Mouse (Mus musculus) thymus, postnatal 25 days (tissue): ENCODE measurements at regions not wholly inside any gene's neighbourhood (a gene's known extent, or its start where the extent isn't known, plus 50 kb on each side); places are given as distances from the start of the nearest gene placed in this dataset.
A peak's percentile ranks its signal among the peaks of the same experiment; 100 is the strongest.

Experiments
- DNase-seq: peaks from one replicate; pipeline ENCODE4 v3.0.0; 2022

DNA sequence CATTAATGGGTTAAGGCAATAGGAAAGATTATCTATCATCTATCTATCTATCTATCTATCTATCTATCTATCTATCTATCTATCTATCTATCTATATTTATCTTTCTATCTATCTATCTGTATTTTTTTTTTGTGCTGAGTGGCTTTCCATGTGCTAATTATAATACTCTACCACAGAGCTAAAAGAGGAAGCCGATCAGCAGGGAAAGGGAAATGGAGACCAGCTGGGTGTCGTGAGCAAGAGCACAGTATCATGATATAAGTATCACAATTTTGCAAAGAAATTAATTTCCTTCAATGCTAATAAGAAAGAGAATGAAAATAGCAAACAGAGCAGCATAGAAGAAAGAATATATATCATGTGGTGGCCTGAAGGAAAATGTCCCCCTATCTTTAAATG, 69.6 kb downstream of the Cldn1 start:
- DNase-seq = no peak

DNA sequence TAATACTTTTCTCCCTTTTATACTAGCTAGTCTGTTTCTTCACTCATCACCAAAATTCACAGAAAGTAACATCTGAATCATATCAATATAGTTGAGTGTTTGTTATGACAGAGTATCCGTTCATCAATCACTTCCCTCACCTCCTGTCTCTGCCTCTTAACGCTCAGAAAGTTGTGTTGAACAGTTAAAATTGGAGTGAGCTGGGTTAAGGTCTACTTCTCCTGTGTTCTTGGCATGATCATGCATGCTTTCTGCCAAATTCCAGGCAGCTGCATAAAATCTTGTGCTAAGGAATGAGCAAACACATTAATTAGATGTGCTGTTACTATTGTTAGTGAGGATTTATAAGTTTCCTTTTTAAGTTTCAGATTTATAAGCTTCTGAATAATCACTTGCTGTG, 79.9 kb downstream of the Cldn1 start:
- DNase-seq = no peak

DNA sequence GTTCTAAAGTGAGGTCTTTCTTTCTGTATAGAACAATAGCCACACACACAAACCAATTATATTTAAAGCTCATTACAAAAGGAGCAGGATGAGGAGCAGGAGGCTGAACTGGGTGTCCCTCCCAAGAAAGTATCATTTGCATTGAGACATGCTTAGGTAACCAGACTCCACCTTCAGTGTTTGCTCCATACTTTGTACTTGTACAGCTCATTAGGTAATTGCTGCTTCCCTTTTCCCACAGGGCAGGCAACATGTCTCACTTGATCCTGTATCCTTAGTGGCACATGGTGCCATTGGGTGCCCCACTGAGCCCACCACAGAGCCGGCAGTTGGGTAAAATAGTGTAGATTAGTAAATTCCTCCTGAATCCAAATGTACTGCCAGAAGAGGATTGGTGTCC, 86.0 kb downstream of the Cldn1 start:
- no peak for DNase-seq

DNA sequence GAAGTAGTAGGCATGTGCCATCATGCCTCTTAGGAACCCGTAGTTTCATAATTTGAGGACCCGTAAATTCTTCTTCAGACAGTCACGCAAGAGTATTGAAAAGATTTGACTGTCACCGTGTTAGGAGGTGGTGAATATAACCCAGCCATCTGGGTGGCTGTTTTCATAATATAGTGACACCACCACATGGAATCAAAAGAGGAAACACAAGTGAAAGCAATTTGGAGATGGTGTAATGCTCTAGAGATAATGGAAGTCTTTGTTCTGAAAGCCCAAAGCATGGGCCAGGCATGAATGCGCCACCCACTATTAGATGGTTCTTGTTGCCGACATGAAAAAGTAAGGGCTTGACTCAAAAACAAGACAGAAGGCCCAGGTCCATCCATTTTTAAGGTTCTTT, 86.9 kb downstream of the Cldn1 start:
- DNase-seq = no peak

DNA sequence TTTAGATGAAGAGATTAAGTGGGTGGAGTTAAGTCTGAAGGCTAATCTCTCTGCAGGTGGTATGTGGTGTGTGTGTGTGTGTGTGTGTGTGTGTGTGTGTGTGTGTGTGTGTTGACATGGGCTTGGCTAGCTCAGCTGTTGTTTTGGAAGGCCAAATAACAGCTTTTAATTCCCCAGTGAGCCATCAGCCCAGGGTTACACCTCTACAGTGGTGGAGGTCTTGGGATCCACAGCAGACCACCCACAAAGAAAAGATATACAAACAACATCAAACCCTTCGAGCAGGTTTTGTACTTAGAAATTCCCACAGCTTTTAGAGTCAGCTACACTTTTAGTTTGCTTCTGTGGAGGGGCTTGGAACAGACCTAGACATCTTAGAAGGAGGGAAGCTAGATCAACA, 89.2 kb downstream of the Cldn1 start:
- no peak for DNase-seq

DNA sequence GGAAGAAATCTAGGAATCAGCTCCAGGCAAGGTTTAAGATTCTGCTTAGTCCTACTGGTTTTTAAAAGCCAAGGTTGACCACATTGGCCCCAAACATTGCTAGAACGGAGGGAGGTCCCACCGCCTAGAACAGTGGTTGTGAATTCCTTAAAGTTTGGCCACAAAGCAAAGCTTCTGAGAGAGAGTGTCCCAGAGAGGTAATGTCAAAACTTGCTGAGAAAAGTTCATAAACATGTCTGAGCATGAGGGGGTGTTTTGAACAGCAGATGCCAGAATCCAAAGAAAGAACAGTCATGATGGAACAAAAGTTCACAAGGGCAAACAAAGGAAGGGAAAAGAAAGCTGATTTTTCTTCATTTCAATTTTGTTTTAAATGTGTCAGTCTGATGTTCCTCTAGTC, 90.1 kb downstream of the Cldn1 start:
- no peak for DNase-seq

DNA sequence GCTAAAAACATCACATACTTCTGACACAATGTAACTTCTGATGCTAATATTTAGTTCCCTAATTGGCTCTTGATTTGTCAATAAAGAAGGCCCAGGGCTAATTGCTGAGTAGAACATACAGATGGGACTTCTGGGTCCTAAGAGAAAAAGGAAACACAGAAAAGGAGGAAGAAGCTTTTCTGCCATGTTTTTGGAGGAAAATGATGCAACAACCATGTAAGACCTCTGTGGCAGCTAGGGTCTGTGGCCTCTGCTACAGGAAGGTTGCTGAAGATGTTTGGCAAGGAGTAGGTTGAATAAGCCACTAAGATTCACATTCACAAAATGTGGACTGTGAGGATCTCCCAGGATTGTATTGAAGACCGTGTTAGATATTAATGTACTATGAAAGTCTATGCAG, 94.9 kb downstream of the Cldn1 start:
- DNase-seq = no peak

DNA sequence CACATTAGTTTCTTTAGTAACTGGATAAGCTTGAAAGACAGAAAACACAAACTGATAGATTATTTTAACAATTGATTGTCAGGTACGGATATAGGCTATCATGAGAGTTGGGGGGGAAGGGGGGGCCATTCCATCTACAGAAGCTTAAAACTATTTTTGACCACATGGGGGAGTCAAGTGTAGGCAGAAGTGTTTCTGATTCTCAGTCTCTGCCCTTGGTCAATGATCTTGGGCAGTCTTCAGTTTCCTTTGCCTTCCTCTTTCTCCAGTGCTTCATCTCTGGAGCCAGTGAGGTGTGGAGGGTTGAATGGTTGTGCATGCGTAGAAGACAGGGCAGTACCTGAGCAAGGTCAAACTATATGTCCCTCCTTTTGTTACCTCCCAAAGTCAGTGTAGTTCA, 118.8 kb downstream of the Cldn1 start:
- DNase-seq = no peak

DNA sequence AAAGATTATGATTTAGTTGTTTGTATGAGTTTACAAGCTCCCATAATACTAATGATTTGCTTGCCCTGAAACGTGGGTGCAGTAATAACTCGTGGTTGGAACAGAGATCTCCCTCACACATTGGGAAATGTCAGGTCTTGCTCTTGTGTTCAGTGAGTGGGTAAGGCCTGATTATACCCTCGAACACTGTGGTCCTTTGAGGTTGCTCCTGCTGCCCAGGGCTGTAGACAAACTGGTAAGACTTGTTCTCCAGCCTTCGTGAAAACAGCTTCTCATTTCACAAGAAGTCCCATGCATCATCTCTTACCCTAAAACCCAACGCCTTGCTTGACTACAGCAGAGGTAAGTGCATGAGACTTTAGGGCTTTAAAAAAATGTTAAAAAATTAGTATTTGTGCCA, 119.9 kb downstream of the Cldn1 start:
- DNase-seq = no peak

DNA sequence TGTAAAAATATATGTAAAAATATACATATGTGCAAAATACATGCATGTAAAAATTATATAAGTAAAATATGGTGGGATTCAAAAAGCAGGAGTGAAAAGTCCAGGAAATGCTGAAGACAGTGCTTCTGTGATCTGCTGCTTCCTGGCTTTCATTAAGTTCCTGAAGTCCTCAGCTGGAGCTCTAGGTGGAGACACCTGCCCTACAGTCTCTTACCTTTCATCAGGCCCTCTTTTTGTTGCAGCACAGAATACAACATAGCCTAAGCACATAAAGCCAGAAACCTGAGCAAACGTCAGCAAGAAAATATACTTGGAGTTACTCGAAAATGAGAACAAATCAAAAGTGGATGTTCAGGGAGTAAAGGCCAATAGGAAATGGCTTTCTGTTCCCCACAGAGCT, 120.6 kb downstream of the Cldn1 start:
- no peak for DNase-seq

DNA sequence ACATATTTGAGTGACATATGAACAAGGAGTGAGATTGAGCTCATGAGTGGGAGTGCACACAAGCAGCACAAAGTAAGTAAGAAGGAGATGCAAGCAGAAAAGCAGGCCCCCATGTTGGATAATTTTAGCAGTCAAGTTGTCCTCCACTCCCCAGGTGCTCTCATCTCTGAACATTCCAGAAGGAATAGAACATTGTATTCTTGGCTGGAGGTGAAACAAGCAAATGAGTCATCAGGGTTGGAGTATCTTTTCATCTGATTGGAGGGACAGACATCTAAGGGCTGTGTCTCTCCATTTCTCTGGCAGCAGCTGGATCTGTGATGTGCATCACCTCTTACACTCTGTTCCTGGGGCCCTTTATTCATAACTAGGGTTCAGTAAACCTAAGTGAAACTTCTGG, 122.7 kb downstream of the Cldn1 start:
- no peak for DNase-seq

DNA sequence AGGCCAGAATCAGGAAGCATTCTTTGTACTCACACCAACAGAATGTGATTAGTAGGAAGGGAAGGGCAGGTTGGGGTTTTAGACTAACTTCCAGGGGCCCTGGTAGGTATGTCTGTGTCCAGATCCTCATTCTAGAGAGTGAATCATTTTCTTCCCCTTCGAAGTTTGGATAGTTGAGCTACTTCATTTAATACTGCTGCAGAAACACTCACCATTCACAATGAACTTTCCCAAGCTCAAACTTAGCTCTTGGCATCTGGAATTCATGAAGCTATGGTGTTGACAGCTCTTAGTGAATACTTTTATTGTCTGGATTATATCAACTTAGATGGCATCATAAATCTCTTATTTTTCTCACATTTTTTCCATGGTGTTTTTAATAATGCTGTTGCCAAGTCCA, 123.7 kb downstream of the Cldn1 start:
- DNase-seq = no peak

DNA sequence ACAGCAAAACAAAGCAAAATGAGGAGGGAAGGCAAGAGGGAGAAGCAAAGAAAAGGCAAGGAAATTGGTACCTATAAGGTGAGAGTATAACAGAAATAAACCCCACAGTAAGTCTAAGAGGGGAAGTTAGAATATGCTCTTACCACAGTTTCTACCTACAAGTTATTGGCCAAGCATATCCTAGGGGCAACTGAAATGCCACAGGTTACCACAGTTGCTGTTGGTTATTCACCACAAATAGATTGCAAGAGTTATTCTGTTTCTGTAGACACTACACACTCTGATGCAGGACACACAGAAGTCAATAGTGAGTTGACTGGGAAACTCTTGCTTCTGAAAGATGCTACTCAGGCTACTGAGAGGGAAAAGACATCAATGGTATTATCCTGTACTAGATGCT, 129.7 kb upstream of the P3h2 start:
- no peak for DNase-seq

DNA sequence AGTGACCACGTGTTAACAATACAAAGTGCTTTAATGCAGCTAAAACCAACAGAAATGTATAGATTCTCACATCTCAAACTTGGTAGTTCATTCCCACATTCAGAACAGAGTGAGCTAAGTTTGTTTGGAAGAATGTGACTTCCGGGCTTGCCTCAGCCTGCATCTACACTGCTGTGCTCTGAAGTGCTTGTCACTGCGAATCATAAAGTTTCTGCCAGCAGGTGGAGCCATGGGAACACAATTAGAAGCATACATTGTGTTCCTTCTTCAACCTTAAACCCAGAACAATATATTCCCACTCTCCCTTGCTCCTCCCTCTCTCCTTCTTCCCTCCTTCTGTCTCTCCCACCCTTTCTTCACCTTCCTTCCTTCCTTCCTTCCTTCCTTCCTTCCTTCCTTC, 128.5 kb upstream of the P3h2 start:
- DNase-seq = peak; percentile 42

DNA sequence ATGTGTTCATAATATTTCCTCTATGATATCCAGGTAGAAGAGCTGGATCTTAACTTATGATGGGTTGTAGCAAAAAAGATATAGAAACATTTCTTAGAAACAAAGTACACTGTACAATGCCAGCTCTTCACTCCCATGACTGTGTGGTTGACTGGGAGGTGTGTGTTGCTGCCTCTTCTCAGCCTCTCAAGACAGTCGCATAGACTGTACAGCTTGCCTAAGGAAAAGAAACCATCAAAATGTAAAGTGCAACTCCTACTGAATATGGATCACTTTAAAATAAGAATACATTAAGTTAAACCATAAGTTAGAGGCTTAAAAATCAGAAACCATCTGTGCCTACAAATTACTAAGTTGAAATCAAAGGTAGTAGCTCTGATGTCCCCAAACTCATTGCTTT, 125.5 kb upstream of the P3h2 start:
- DNase-seq = no peak

DNA sequence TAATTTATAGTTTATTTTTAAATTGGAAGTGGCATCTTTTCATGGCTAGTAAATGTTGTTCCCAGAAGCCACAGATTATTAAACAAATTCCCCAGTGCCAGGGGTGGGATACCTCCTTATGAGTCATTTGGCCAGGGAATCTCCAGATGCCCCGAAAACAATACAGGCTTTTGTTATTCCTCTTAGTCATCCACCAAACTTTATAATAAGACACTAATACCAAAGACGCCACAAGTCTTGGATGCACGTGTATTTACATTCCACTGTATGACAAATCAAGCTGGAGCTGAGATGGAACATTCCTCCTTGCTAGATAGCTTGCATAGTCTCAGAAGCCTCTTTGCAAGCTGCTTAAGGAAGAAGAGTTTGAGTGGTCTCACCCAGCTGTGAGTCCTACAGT, 105.8 kb upstream of the P3h2 start:
- DNase-seq = no peak

DNA sequence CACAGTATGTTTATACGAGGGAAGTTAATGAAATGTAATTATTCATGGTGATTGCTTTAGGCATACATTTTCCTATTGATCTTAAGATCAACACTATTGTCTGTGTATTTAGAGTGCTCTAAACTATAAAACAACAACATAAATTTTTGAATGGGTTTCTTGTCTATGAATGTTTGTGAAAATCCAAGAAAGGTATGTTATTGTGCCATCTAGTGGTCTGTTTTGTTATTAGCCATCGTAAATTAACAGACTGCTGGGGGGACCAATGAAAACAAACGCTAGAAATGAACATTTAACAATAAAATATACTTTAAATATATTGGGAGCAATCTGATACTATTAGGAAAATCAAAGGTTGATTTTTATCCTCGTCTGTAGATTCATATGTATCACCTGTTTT, 93.5 kb upstream of the P3h2 start:
- DNase-seq = no peak

DNA sequence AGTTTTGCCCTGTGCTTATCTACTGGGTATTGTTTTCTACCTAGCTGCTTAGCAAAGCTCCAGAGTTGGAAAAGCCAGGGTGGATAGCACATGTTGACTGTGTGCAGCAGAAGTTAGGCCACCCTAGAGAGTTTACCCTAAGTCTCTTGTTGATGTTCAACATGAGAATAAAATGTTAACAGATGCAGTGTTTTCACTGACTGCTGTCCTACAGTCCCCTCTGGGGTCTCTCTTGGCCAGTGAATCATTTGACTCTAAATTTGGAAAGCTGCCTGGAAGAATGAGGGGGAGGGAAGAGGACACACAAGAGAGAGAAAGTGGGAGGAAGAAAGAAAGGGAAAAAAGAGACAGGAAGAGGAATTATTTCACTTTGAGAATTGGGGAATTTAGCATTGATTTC, 90.8 kb upstream of the P3h2 start:
- DNase-seq = no peak

DNA sequence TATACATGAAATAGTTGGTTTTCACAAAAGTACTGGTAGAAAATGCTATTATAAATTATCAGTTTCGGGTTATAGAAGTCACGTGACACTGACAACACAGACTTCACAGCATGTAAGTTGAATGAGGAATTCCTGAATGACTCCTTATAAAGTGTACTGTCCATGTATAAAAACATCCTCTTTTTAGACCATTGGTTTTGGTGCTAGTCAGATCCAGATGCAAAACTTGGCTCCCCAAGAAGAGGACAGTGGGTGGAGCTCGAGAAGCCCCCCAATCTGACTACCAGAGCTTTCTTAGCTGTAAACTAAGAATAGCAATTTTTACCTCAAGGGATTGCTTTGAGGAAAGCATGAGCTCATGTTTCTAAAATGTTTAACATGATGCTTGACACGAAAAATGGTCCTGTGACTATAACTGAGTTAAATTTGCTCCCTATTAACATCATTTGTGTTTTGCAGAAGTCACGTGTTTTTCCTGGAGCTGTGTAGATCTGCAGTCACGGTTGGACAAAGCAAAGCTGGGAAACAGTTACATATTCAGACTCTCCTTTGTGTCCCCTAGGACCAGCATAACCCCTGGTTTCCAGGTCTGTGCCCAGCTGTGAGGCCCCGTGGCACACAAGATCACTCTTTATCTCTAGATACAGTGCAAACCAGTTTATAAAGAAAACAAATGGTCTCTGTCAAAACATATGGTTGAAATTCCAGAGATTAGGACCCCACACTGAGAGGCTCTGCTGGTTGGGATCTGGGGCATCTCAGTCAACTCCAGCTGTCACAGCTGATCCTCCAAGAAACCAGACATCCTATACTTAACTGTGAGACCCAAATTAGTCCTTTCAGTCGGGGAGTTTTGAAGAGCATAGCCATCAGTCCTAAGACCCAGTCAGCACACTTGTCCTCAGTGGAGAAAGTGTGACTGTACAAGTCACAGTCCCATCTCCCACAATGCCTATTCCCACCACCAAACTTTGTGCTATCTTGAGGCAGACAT, 80.0 kb upstream of the P3h2 start:
- DNase-seq = no peak

DNA sequence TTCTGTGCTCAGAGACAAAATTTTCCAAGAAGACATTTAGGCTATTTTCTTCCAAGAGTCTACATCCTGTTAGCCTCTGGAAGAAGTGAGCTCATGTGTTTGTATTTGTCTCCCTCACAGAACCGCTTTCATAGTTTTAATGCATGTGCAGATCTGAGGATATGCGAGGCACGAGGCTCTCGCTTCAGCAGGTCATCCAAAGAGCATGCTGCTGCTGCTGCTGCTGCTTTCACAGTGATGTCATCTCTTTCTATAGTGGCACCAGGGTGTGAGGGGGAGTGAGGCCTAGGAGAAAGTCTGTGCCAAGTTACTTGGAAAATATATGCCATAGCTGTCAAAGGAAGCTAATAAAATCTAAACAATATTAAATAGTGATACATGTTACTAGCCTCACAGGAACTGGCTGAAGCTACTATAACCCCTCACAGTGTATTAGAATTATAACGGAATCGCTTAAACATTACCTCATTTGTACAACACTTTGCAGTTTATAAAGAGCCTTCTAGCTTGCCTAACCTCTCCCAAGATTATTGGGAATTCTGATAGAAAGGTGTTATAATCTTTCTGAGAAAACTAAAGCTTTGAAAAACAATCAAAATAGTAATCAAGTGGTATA, 79.2 kb upstream of the P3h2 start:
- DNase-seq = no peak

DNA sequence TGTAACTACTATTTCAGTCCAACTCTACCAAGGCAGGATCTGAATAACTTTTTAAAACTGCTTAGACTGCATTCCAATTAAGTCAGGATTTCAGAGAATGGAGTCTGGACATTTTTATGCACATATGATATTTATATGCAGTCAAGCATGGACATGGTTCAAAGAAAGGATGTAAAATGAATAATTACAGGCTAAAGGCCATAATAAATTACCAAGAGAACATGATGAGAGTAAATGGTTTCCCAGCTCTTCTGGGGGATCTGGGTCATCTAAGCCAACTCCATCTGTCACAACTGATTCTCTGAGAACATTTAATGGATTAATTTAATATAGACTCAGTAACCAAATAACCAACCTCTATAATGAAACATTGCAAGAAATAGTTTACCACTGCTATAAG, 77.9 kb upstream of the P3h2 start:
- no peak for DNase-seq

DNA sequence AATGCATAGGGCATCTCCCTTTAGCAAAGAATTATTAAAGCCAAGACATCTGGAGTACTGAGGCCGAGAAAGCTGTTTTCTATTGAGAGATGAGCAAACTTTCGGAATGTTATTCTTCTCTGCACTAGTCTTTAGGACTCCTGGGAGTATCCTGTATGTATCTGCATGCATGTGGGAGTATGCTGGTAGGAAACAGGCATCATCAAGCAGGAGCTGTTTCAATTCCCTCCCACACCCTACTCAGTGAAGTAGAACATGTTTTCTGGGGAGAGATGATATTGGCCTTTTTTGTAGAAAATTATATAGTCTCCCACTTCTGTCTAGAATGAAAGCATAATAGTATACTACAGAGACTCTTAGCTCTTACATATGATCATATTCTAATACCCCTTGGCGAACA, 76.1 kb upstream of the P3h2 start:
- DNase-seq = no peak

DNA sequence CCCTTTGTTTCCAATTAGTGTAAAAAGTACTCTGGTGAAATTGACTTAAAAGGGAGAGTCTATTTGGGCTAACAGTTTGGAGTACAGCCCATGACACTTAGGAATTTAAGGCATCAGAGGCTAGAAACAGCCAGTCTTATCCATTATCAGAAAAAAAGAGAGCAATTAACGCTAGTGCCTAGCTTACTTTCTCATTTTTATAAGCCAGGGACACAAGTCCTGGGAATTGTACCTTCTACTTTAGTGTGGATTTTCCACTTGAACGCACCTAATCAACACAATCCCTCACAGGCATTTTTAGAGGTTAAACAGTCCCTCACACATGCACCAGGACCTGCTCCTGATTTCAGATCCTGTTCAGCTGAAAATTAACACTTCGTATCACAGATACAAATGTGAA, 65.9 kb upstream of the P3h2 start:
- DNase-seq = no peak

DNA sequence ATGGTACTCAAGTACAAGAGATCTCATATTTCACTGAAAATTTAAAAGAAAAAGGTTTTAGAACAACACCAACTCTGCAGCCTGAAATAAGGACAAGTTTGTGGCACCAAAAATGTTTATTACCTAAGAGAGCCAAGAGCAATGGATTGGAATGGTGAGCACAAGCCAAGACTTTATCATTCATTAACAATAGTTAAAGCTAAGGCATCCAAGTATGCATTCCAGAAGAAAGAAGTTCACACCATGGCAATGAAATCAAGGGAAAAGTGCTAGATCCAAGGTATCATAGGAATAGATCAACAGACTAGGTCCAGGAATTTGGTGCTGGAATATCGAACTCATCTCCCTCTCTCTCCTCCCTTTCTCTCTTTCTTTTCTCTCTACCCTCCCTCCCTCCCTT, 63.8 kb upstream of the P3h2 start:
- DNase-seq = no peak

DNA sequence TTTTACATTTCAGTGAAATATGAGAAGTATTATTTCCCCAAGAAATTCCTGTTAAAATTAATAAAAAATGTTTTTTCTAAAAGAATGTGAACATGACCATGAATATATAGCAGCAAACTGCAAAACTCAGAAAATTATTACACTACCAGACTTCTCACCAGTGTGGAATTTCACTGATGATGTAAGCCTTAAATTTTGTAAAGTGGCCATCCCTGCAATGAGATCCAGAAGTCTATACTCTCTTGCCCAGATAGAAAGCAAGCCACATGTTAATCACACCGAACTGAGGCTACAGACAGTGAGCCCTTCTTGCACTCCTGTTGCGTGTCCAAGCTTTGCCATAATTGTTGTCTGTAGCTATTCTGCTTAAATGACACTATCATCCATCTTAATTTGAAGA, 62.6 kb upstream of the P3h2 start:
- DNase-seq = no peak
